ENCODE assay signal across 9 mouse cellular contexts in the genomic region with DNA sequence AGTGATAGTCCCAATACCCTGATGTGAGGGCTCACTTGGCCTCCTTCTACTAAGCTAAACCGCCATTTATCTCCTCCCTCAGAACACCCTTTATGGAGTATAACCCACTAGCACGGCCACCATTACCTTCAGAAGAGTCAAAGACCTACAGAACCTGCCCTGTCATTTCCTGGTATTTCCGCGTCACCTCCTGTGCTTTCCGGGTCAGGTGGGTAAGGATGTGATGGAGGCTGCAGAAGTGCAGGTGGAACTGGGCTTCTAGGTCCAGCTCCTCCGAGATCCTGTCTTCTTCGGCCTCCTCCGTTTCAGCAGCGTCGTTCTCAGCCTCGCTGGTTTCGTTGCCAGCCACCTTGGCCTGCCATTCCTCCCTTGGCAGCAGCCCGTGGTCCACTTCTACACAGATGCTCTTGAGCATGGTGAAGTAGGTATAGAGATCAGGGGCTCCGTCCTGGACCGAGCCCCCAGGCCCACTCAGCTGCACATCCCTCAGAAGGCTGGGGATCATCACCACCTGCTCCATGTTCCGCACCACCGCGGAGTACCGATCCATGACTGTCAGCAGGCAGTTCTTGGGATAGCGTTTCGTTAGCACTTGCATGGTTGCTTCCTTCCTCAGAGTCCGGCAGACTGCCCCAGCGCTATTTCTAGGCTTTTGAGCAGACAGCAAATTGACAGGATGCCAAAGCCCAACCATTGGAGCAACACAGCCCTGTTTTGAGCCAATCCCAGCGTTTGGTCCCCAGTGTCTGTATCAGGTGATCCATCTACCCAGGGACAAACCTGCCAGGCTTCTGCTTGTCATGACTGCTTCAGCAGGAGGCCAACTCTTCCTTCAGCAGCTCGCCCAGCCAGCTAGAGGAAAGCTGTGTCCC. TPM values are rescaled to one million over a fixed set of nuclear protein-coding genes. Genes with fewer than 3 reads are reported as not detected.
DNase-seq lines count a peak whose midpoint lies in the region; ATAC-seq and TF ChIP-seq lines count a peak whose summit lies in the region.
"Had no signal": no experiment of that assay in that cellular context is flagged by ENCODE, and none has a peak within 500 bp of the region (broad histone marks: within the 10 kb centered on the region; RNA-seq: fewer than 3 reads in every experiment).

A gene (minus strand): TSS at position 825 of the 872 bp plus-strand sequence.

- DNase-seq in Muller cell, postnatal 12 days (ENCODE audit: inconsistent ontology term): peak; percentile 91
- peak; percentile 96 for DNase-seq in cerebellum, postnatal 14 days
- peak; percentile 71 to 83 for DNase-seq in layer of hippocampus, adult 2 months (ENCODE audit: low spot score in 2 of 2)
- DNase-seq in midbrain, postnatal 0 days (ENCODE audit: low spot score): peak; percentile 92
- DNase-seq in spleen, postnatal 10 days (ENCODE audit: low spot score in 2 of 2): no peak

- peaks cover 2% of the 10 kb centered on the region for H3K4me1 ChIP-seq in ES-Bruce4 (ENCODE audit: control insufficient read depth, insufficient read depth, low read length)
- peaks cover 28% of the 10 kb centered on the region for H3K4me1 ChIP-seq in heart, embryonic 12.5 days (replicated peaks)
- no peaks in the 10 kb centered on the region for H3K4me1 ChIP-seq in midbrain, postnatal 0 days (ENCODE audit: insufficient read depth, low read length)
- H3K4me1 ChIP-seq: midbrain, embryonic 12.5 days had no signal

- no peaks in the 10 kb centered on the region for H3K9me3 ChIP-seq in ES-Bruce4 (replicated peaks; ENCODE audit: control insufficient read depth, insufficient read depth, low read length, poor library complexity, severe bottlenecking)
- H3K9me3 ChIP-seq in heart, embryonic 12.5 days (replicated peaks): no peaks in the 10 kb centered on the region
- no peaks in the 10 kb centered on the region for H3K9me3 ChIP-seq in midbrain, postnatal 0 days (ENCODE audit: low read length)
- H3K9me3 ChIP-seq: midbrain, embryonic 12.5 days had no signal

- H3K4me3 ChIP-seq in ES-Bruce4 (ENCODE audit: low read depth, low read length): peak within 1 kb of the TSS; percentile 3; the same call in 1 of the 2 replicates
- H3K4me3 ChIP-seq in heart, embryonic 12.5 days: no peak within 1 kb of the TSS
- H3K4me3 ChIP-seq in layer of hippocampus, adult 2 months: peak within 1 kb of the TSS; percentile 59
- H3K4me3 ChIP-seq in midbrain, postnatal 0 days (ENCODE audit: low read depth, low read length): no peak within 1 kb of the TSS
- H3K4me3 ChIP-seq: midbrain, embryonic 12.5 days had no signal

- TF ChIP-seq EP300 in ES-Bruce4 (IDR thresholded peaks at IDR 0.05; ENCODE audit: insufficient read depth, low read depth, low read length): no peak

- no peak for ATAC-seq in heart, embryonic 12.5 days (ENCODE audit: insufficient number of reproducible peaks, low FRiP score)
- peak; percentile 62 for ATAC-seq in midbrain, postnatal 0 days (ENCODE audit: low FRiP score)

- no peak for TF ChIP-seq CTCF in ES-Bruce4 (IDR thresholded peaks at IDR 0.05; ENCODE audit: low read depth, low read length)
- TF ChIP-seq CTCF in layer of hippocampus, adult 2 months (conservative IDR thresholded peaks at IDR 0.05): no peak
- no peak for TF ChIP-seq CTCF in midbrain, postnatal 0 days (IDR thresholded peaks at IDR 0.05)

- H3K9ac ChIP-seq in ES-Bruce4 (ENCODE audit: low read depth, poor library complexity, severe bottlenecking): no peak within 1 kb of the TSS
- no peak within 1 kb of the TSS for H3K9ac ChIP-seq in heart, embryonic 12.5 days
- H3K9ac ChIP-seq in midbrain, postnatal 0 days (replicated peaks; ENCODE audit: low read length, poor library complexity, severe bottlenecking): no peak within 1 kb of the TSS
- H3K9ac ChIP-seq: midbrain, embryonic 12.5 days had no signal

- no peak for TF ChIP-seq POLR2A in ES-Bruce4 (IDR thresholded peaks at IDR 0.05; ENCODE audit: insufficient read depth, low read length)

- WGBS in heart, embryonic 12.5 days: 68% methylated on average over 25 of the region's 25 CpGs
- 76% methylated on average over 25 of the region's 25 CpGs for WGBS in midbrain, postnatal 0 days

- no peak within 1 kb of the TSS for H3K27ac ChIP-seq in ES-Bruce4 (ENCODE audit: insufficient read depth, low read length)
- H3K27ac ChIP-seq in heart, embryonic 12.5 days (ENCODE audit: poor library complexity, severe bottlenecking): no peak within 1 kb of the TSS
- H3K27ac ChIP-seq in layer of hippocampus, adult 2 months: peak within 1 kb of the TSS; percentile 88
- H3K27ac ChIP-seq in midbrain, postnatal 0 days (ENCODE audit: low read depth, low read length): no peak within 1 kb of the TSS
- H3K27ac ChIP-seq: midbrain, embryonic 12.5 days had no signal

- H3K27me3 ChIP-seq in ES-Bruce4 (ENCODE audit: control insufficient read depth, insufficient read depth, low read length, poor library complexity, severe bottlenecking): no peaks in the 10 kb centered on the region
- no peaks in the 10 kb centered on the region for H3K27me3 ChIP-seq in heart, embryonic 12.5 days (replicated peaks)
- H3K27me3 ChIP-seq in midbrain, postnatal 0 days (ENCODE audit: insufficient read depth, low read length): no peaks in the 10 kb centered on the region
- H3K27me3 ChIP-seq: midbrain, embryonic 12.5 days had no signal

- no peaks in the 10 kb centered on the region for H3K36me3 ChIP-seq in ES-Bruce4 (ENCODE audit: control insufficient read depth, insufficient read depth, low read length, poor library complexity, severe bottlenecking)
- H3K36me3 ChIP-seq in heart, embryonic 12.5 days: no peaks in the 10 kb centered on the region; the same call in 1 of the 2 replicates
- H3K36me3 ChIP-seq in midbrain, postnatal 0 days (ENCODE audit: insufficient read depth, low read length): peaks cover 5% of the 10 kb centered on the region; the same call in 1 of the 2 replicates
- H3K36me3 ChIP-seq: midbrain, embryonic 12.5 days had no signal

- 0 out of 2 replicates have a peak within 1 kb of the TSS, but pooled peaks have one; percentile 18 for H3K4me2 ChIP-seq in heart, embryonic 12.5 days
- H3K4me2 ChIP-seq in midbrain, postnatal 0 days (ENCODE audit: low read depth, low read length, poor library complexity, severe bottlenecking): no peak within 1 kb of the TSS; the same call in 1 of the 2 replicates
- H3K4me2 ChIP-seq: midbrain, embryonic 12.5 days had no signal

RNA-seq across cellular contexts. Expression of the gene that starts here (rescaled TPM):
- polyA plus RNA-seq in ES-Bruce4 (2011; ENCODE audit: insufficient read depth, insufficient read length, low read depth, missing spikeins): not detected in 2 replicates
- polyA plus RNA-seq in heart, embryonic 12.5 days (2016; fragmentation: Nextera tagmentation; extraction: Ambion mirVana): 0.34 and 0.63 TPM in 2 replicates
- total RNA-seq in layer of hippocampus, adult 2 months (2021): 10 to 100 TPM; 40.0 to 40.6 TPM
- total RNA-seq in midbrain, postnatal 0 days (2014; rRNA removed): 0.85 and 1.7 TPM in 2 replicates
- 1.3 and 1.6 TPM in 2 replicates for polyA plus RNA-seq in midbrain, postnatal 0 days (2015; fragmentation: Nextera tagmentation; extraction: Ambion mirVana)
- polyA plus RNA-seq: embryonic facial prominence, embryonic 11.5 days had no signal

Comparison
In these comparisons a context has a peak if more than half of its experiments do, and no peak if none do; other contexts are left out.
1. RNA of the gene that starts here (total RNA-seq): 40.0 to 40.6 TPM in layer of hippocampus, adult 2 months; 0.85 to 1.7 TPM in midbrain, postnatal 0 days; every median in the first group is over 10 times any median in the second.
2. H3K4me3 ChIP-seq: peak in ES-Bruce4 (single experiment) and layer of hippocampus, adult 2 months (single experiment); none in heart, embryonic 12.5 days (single experiment) and midbrain, postnatal 0 days (single experiment).
3. DNase-seq: peak in Muller cell, postnatal 12 days (single experiment), cerebellum, postnatal 14 days (2 of 2), layer of hippocampus, adult 2 months (2 of 2) and midbrain, postnatal 0 days (single experiment); none in spleen, postnatal 10 days (0 of 2).